Mouse (Mus musculus) heart, adult 18-20 months (tissue): ENCODE data around the gene P2rx1. TPM values are rescaled to one million over a fixed set of nuclear protein-coding genes. Genes with fewer than 3 reads are reported as not detected.

Experiments
- microRNA-seq, 2 experiments: library from miRNA; unstranded; fragments of <30 nt; microRNA quantifications; one replicate each; pipeline ENCODE4 v1.2.0; 2022
- total RNA-seq, 2 experiments: library from RNA; stranded (reverse); gene quantifications; 2 replicates each; pipeline ENCODE4 v1.2.3; 2021

The P2rx1 gene
- total RNA-seq, 2 experiments from 2014 or later: 0.25 to 0.28 TPM

Small RNA genes within 50 kb of the gene (microRNA-seq; reads per million reads assigned to microRNA genes)
- 0 reads per million in 2 experiments for gene Gm44467

Other genes starting within 250 kb of the P2rx1 start
- gene Cyb5d2, start 203.0 kb upstream of the P2rx1 start, total RNA-seq: 10 to 100 TPM; 21.5 to 24.3 TPM
- gene Zzef1, start 202.9 kb upstream of the P2rx1 start, total RNA-seq: 10 to 100 TPM; 16.5 to 19.6 TPM
- 10 to 100 TPM in 1 of 2 experiments, 1 to 10 TPM in 1; 8.6 to 15.8 TPM for gene Atp2a3, start 37.9 kb upstream of the P2rx1 start, total RNA-seq
- under 1 TPM; 0.90 to 0.92 TPM for gene Camkk1, start 19.9 kb downstream of the P2rx1 start, total RNA-seq
- 1 to 10 TPM; 5.6 to 6.2 TPM for gene Ncbp3, start 48.7 kb downstream of the P2rx1 start, total RNA-seq
- under 1 TPM; 0.10 to 0.41 TPM for gene Itgae, start 91.5 kb downstream of the P2rx1 start, total RNA-seq
- under 1 TPM; 0.12 to 0.21 TPM for gene Haspin, start 139.2 kb downstream of the P2rx1 start, total RNA-seq
- 10 to 100 TPM; 14.4 to 17.1 TPM for gene P2rx5, start 161.3 kb downstream of the P2rx1 start, total RNA-seq
- gene Emc6, start 177.9 kb downstream of the P2rx1 start, total RNA-seq: 10 to 100 TPM; 94.8 to 98.0 TPM
- gene Tax1bp3, start 178.0 kb downstream of the P2rx1 start, total RNA-seq: 10 to 100 TPM; 48.7 to 53.3 TPM
- 1 to 10 TPM; 10.0 TPM for gene Ctns, start 199.9 kb downstream of the P2rx1 start, total RNA-seq
- gene Shpk, start 200.4 kb downstream of the P2rx1 start, total RNA-seq: 1 to 10 TPM in 1 of 2 experiments, under 1 TPM in 1; 0.92 to 1.5 TPM
- not detected for gene Trpv1, start 235.2 kb downstream of the P2rx1 start, total RNA-seq